Mouse (Mus musculus): ENCODE results near the gene Scfd1. TPM values are rescaled to one million over a fixed set of nuclear protein-coding genes. Genes with fewer than 3 reads are reported as not detected.

Scfd1 gene
- polyA plus RNA-seq, 1 experiment: 1.6 TPM

- H3K27me3 ChIP-seq (replicated peaks): no peaks in the 10 kb centered on the region
- no peak for TF ChIP-seq FLI1 (IDR thresholded peaks at IDR 0.05; ENCODE audit: low read length)
- TF ChIP-seq GATA1 (IDR thresholded peaks at IDR 0.05; ENCODE audit: borderline replicate concordance, low read length): no peak
- H3K4me3 ChIP-seq (replicated peaks): no peak overlapping the region
- peaks cover 7% of the 10 kb centered on the region for H3K9me3 ChIP-seq
- peaks cover 92% of the 10 kb centered on the region for H3K36me3 ChIP-seq (replicated peaks; ENCODE audit: low read length)
- H3K4me1 ChIP-seq: peaks cover 4% of the 10 kb centered on the region; the same call in 1 of the 2 replicates
Observed at GRCm38 (mm10) chr12:51399871-51400270, 22.6 kb downstream of the Scfd1 start.

- Histone ChIP-seq H3K36me3 (replicated peaks; ENCODE audit: low read length) (peaks cover 90% of the 10 kb centered on the region), H3K4me1 (peaks cover 5% of the 10 kb centered on the region; the same call in 1 of the 2 replicates), H3K27me3 (replicated peaks) (no peaks in the 10 kb centered on the region), H3K4me3 (replicated peaks) (no peak overlapping the region), H3K9me3 (peaks cover 7% of the 10 kb centered on the region)
- TF ChIP-seq GATA1 (IDR thresholded peaks at IDR 0.05; ENCODE audit: borderline replicate concordance, low read length) (no peak), FLI1 (IDR thresholded peaks at IDR 0.05; ENCODE audit: low read length) (no peak)
Observed at GRCm38 (mm10) chr12:51402060-51402698, 24.9 kb downstream of the Scfd1 start.

- no peak overlapping the region for H3K4me3 ChIP-seq (replicated peaks)
- TF ChIP-seq FLI1 (IDR thresholded peaks at IDR 0.05; ENCODE audit: low read length): no peak
- TF ChIP-seq GATA1 (IDR thresholded peaks at IDR 0.05; ENCODE audit: borderline replicate concordance, low read length): no peak
- no peaks in the 10 kb centered on the region for H3K27me3 ChIP-seq (replicated peaks)
- H3K9me3 ChIP-seq: peaks cover 7% of the 10 kb centered on the region
- peaks cover 85% of the 10 kb centered on the region for H3K36me3 ChIP-seq (replicated peaks; ENCODE audit: low read length)
- peaks cover 5% of the 10 kb centered on the region; the same call in 1 of the 2 replicates for H3K4me1 ChIP-seq
Observed at GRCm38 (mm10) chr12:51403987-51404586, 26.8 kb downstream of the Scfd1 start.

- Histone ChIP-seq H3K27me3 (replicated peaks) (no peaks in the 10 kb centered on the region), H3K4me3 (replicated peaks) (no peak overlapping the region), H3K4me1 (peaks cover 8% of the 10 kb centered on the region), H3K36me3 (replicated peaks; ENCODE audit: low read length) (peaks cover 71% of the 10 kb centered on the region), H3K9me3 (no peaks in the 10 kb centered on the region; the same call in 1 of the 2 replicates)
- no peak for TF ChIP-seq GATA1 (IDR thresholded peaks at IDR 0.05; ENCODE audit: borderline replicate concordance, low read length)
- no peak for TF ChIP-seq FLI1 (IDR thresholded peaks at IDR 0.05; ENCODE audit: low read length)
Observed at GRCm38 (mm10) chr12:51411362-51411761, 34.1 kb downstream of the Scfd1 start.

- H3K4me1 ChIP-seq: no peaks in the 10 kb centered on the region
- H3K27me3 ChIP-seq (replicated peaks): no peaks in the 10 kb centered on the region
- no peak overlapping the region for H3K4me3 ChIP-seq (replicated peaks)
- TF ChIP-seq GATA1 (IDR thresholded peaks at IDR 0.05; ENCODE audit: borderline replicate concordance, low read length) (no peak), FLI1 (IDR thresholded peaks at IDR 0.05; ENCODE audit: low read length) (no peak)
- H3K36me3 ChIP-seq (replicated peaks; ENCODE audit: low read length): peaks cover 98% of the 10 kb centered on the region
- H3K9me3 ChIP-seq: no peaks in the 10 kb centered on the region
Observed at GRCm38 (mm10) chr12:51437541-51437940, 60.2 kb downstream of the Scfd1 start.

- Histone ChIP-seq H3K4me1 (peaks cover 6% of the 10 kb centered on the region; the same call in 1 of the 2 replicates), H3K36me3 (replicated peaks; ENCODE audit: low read length) (peaks cover 94% of the 10 kb centered on the region), H3K27me3 (replicated peaks) (no peaks in the 10 kb centered on the region), H3K4me3 (replicated peaks) (no peak overlapping the region), H3K9me3 (no peaks in the 10 kb centered on the region)
- TF ChIP-seq FLI1 (IDR thresholded peaks at IDR 0.05; ENCODE audit: low read length): no peak
- no peak for TF ChIP-seq GATA1 (IDR thresholded peaks at IDR 0.05; ENCODE audit: borderline replicate concordance, low read length)
Observed at GRCm38 (mm10) chr12:51438311-51438710, 61.0 kb downstream of the Scfd1 start.

- TF ChIP-seq FLI1 (IDR thresholded peaks at IDR 0.05; ENCODE audit: low read length) (no peak), GATA1 (IDR thresholded peaks at IDR 0.05; ENCODE audit: borderline replicate concordance, low read length) (no peak)
- no peaks in the 10 kb centered on the region for H3K9me3 ChIP-seq
- H3K4me1 ChIP-seq: no peaks in the 10 kb centered on the region
- H3K4me3 ChIP-seq (replicated peaks): no peak overlapping the region
- peaks cover 79% of the 10 kb centered on the region for H3K36me3 ChIP-seq (replicated peaks; ENCODE audit: low read length)
- H3K27me3 ChIP-seq (replicated peaks): no peaks in the 10 kb centered on the region
Observed at GRCm38 (mm10) chr12:51449303-51449702, 72.0 kb downstream of the Scfd1 start.

GRCm38 (mm10) chr12:51470881-51471280, 93.6 kb downstream of the Scfd1 start:
- TF ChIP-seq GATA1 (IDR thresholded peaks at IDR 0.05; ENCODE audit: borderline replicate concordance, low read length) (no peak), FLI1 (IDR thresholded peaks at IDR 0.05; ENCODE audit: low read length) (no peak)
- H3K27me3 ChIP-seq (replicated peaks): peaks cover 3% of the 10 kb centered on the region
- no peaks in the 10 kb centered on the region for H3K36me3 ChIP-seq (replicated peaks; ENCODE audit: low read length)
- H3K4me3 ChIP-seq (replicated peaks): no peak overlapping the region
- H3K9me3 ChIP-seq: peaks cover 15% of the 10 kb centered on the region
- H3K4me1 ChIP-seq: no peaks in the 10 kb centered on the region

GRCm38 (mm10) chr12:51481246-51481645, 103.9 kb downstream of the Scfd1 start:
- Histone ChIP-seq H3K4me1 (no peaks in the 10 kb centered on the region), H3K36me3 (replicated peaks; ENCODE audit: low read length) (no peaks in the 10 kb centered on the region), H3K4me3 (replicated peaks) (no peak overlapping the region), H3K27me3 (replicated peaks) (no peaks in the 10 kb centered on the region), H3K9me3 (peaks cover 11% of the 10 kb centered on the region; the same call in 1 of the 2 replicates)
- TF ChIP-seq FLI1 (IDR thresholded peaks at IDR 0.05; ENCODE audit: low read length) (no peak), GATA1 (IDR thresholded peaks at IDR 0.05; ENCODE audit: borderline replicate concordance, low read length) (no peak)

GRCm38 (mm10) chr12:51492040-51492439, 114.7 kb downstream of the Scfd1 start:
- Histone ChIP-seq H3K9me3 (peaks cover 16% of the 10 kb centered on the region), H3K4me1 (no peaks in the 10 kb centered on the region), H3K36me3 (replicated peaks; ENCODE audit: low read length) (no peaks in the 10 kb centered on the region), H3K27me3 (replicated peaks) (no peaks in the 10 kb centered on the region), H3K4me3 (replicated peaks) (no peak overlapping the region)
- no peak for TF ChIP-seq GATA1 (IDR thresholded peaks at IDR 0.05; ENCODE audit: borderline replicate concordance, low read length)
- TF ChIP-seq FLI1 (IDR thresholded peaks at IDR 0.05; ENCODE audit: low read length): no peak

Measured in megakaryocyte, embryonic 14.5 days (primary cell).